Mouse (Mus musculus) brain, embryonic 14.5 days (tissue): ENCODE data around the gene Rpl24.

Experiments used
- CTCF ChIP-seq: fragments of 200-500 bp; IDR thresholded peaks from 2 replicates; pipeline ENCODE4 v1.5.1; 2012; ENCODE audit warnings: inconsistent platforms, mild to moderate bottlenecking, moderate library complexity, borderline replicate concordance; ENCODE audit not compliant: insufficient read depth, insufficient read length; ENCODE audit errors: extremely low read depth
- POLR2A ChIP-seq: fragments of 200-500 bp; IDR thresholded peaks from 2 replicates; pipeline ENCODE4 v1.6.1; 2012; ENCODE audit warnings: mild to moderate bottlenecking, inconsistent platforms, borderline replicate concordance; ENCODE audit not compliant: poor library complexity, insufficient read depth, insufficient read length, severe bottlenecking; ENCODE audit errors: extremely low read depth

GRCm38 (mm10) chr16:55933681-55934343 lies 32.3 kb upstream of the Rpl24 start:
- no peak for TF ChIP-seq POLR2A
- TF ChIP-seq CTCF = no peak
